Comparison of ENCODE assay signal across 22 mouse cellular contexts in the genomic region with DNA sequence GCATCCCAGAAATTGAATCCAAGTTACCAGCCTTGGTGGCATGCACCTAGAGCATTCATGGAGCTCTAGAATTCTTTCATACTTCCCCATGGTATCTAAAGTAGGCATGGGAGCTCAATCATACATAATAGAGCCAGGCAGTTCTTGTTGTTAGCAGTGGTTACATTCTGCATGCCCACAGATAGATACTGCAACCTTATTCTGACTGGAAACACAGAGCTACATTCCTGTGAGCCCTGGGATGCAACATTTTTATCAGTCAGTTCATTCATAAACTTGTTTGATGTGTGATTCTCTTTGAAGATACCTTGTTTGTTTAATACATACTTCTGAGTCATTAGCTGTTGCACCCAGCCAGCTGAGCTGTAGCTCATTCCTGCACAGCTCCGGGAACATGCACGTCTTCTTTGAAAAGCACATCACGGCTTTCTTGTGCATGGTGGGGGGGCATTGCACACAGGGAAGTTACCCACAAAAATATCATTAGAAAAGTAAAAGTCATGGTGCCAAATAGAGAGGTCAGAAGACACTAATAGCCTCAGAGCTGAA. TPM values are rescaled to one million over a fixed set of nuclear protein-coding genes. Genes with fewer than 3 reads are reported as not detected.
DNase-seq lines count a peak whose midpoint lies in the region; ATAC-seq and TF ChIP-seq lines count a peak whose summit lies in the region.
"Had no signal": no experiment of that assay in that cellular context is flagged by ENCODE, and none has a peak within 500 bp of the region (broad histone marks: within the 10 kb centered on the region; RNA-seq: fewer than 3 reads in every experiment).

No protein-coding gene starts in this region.

- in situ Hi-C loops in Patski (cut with MboI; ENCODE audit: low pct_unique_long_range_greater_than_20kb), result no loop called here

- peak; percentile 62 for ATAC-seq in lung, embryonic 14.5 days (ENCODE audit: insufficient read depth)
- no peak for ATAC-seq in lung, postnatal 0 days
- ATAC-seq in Patski, result peak; percentile 87
- ATAC-seq in intestine, embryonic 15.5 days, result peak; percentile 74
- peak; percentile 53; the same call in 1 of the 2 replicates for ATAC-seq in stomach, postnatal 0 days (ENCODE audit: low FRiP score, low TSS enrichment)
- ATAC-seq: forebrain, embryonic 13.5 days; forebrain, embryonic 16.5 days had no signal

- H3K4me3 ChIP-seq in lung, embryonic 14.5 days (ENCODE audit: low read depth, low read length), result no peak overlapping the region
- no peak overlapping the region for H3K4me3 ChIP-seq in lung, postnatal 0 days (ENCODE audit: low read depth, low read length)
- H3K4me3 ChIP-seq in intestine, embryonic 15.5 days (replicated peaks), result no peak overlapping the region
- no peak overlapping the region for H3K4me3 ChIP-seq in stomach, postnatal 0 days (ENCODE audit: low read depth, low read length)
- H3K4me3 ChIP-seq: embryonic facial prominence, embryonic 13.5 days; forebrain, embryonic 10.5 days; forebrain, embryonic 13.5 days; heart, adult 2 months; heart, embryonic 10.5 days; heart, embryonic 13.5 days; hindbrain, embryonic 12.5 days; hindbrain, embryonic 15.5 days had no signal

- H3K36me3 ChIP-seq in lung, embryonic 14.5 days (ENCODE audit: insufficient read depth), result no peaks in the 10 kb centered on the region
- H3K36me3 ChIP-seq in lung, postnatal 0 days (ENCODE audit: insufficient read depth, low read length), result no peaks in the 10 kb centered on the region
- H3K36me3 ChIP-seq in intestine, embryonic 15.5 days, result no peaks in the 10 kb centered on the region
- H3K36me3 ChIP-seq in stomach, postnatal 0 days (ENCODE audit: control insufficient read depth, insufficient read depth, low read length), result no peaks in the 10 kb centered on the region
- H3K36me3 ChIP-seq: embryonic facial prominence, embryonic 13.5 days; forebrain, embryonic 10.5 days; heart, embryonic 10.5 days; heart, embryonic 13.5 days; hindbrain, embryonic 12.5 days; hindbrain, embryonic 15.5 days had no signal

- no peaks in the 10 kb centered on the region for H3K4me1 ChIP-seq in lung, embryonic 14.5 days (ENCODE audit: insufficient read depth)
- H3K4me1 ChIP-seq in lung, postnatal 0 days (ENCODE audit: insufficient read depth, low read depth, low read length), result no peaks in the 10 kb centered on the region
- H3K4me1 ChIP-seq in intestine, embryonic 15.5 days (replicated peaks), result no peaks in the 10 kb centered on the region
- H3K4me1 ChIP-seq in stomach, postnatal 0 days (replicated peaks; ENCODE audit: control insufficient read depth, insufficient read depth), result no peaks in the 10 kb centered on the region
- H3K4me1 ChIP-seq: embryonic facial prominence, embryonic 13.5 days; forebrain, embryonic 13.5 days; heart, embryonic 10.5 days; heart, embryonic 13.5 days; hindbrain, embryonic 12.5 days; hindbrain, embryonic 15.5 days had no signal

- H3K27ac ChIP-seq in lung, embryonic 14.5 days (ENCODE audit: low read depth), result no peak overlapping the region
- H3K27ac ChIP-seq in lung, postnatal 0 days (ENCODE audit: low read length), result no peak overlapping the region
- H3K27ac ChIP-seq in intestine, embryonic 15.5 days, result no peak overlapping the region
- no peak overlapping the region for H3K27ac ChIP-seq in stomach, postnatal 0 days (replicated peaks)
- H3K27ac ChIP-seq: embryonic facial prominence, embryonic 13.5 days; forebrain, embryonic 10.5 days; forebrain, embryonic 13.5 days; heart, adult 2 months; heart, embryonic 10.5 days; heart, embryonic 13.5 days; hindbrain, embryonic 12.5 days; hindbrain, embryonic 15.5 days had no signal

- no peak for TF ChIP-seq EP300 in lung, postnatal 0 days (IDR thresholded peaks at IDR 0.05)
- no peak for TF ChIP-seq EP300 in stomach, postnatal 0 days (optimal IDR thresholded peaks at IDR 0.05)

- no peaks in the 10 kb centered on the region for H3K9me3 ChIP-seq in lung, embryonic 14.5 days (ENCODE audit: low read depth, low read length)
- H3K9me3 ChIP-seq in lung, postnatal 0 days (ENCODE audit: low read length), result no peaks in the 10 kb centered on the region
- no peaks in the 10 kb centered on the region for H3K9me3 ChIP-seq in intestine, embryonic 15.5 days
- H3K9me3 ChIP-seq in stomach, postnatal 0 days (ENCODE audit: control insufficient read depth, low read length), result no peaks in the 10 kb centered on the region
- H3K9me3 ChIP-seq: embryonic facial prominence, embryonic 13.5 days; forebrain, embryonic 10.5 days; forebrain, embryonic 13.5 days; heart, embryonic 10.5 days; heart, embryonic 13.5 days; hindbrain, embryonic 15.5 days had no signal

- CTCF ChIA-PET in Patski (lab: Charles Lee), result no interaction called here

- 17% methylated on average over 3 of the region's 3 CpGs for WGBS in lung, embryonic 14.5 days
- 13% methylated on average over 3 of the region's 3 CpGs for WGBS in lung, postnatal 0 days
- WGBS in intestine, embryonic 15.5 days, result 35% methylated on average over 3 of the region's 3 CpGs
- 25% methylated on average over 3 of the region's 3 CpGs for WGBS in stomach, postnatal 0 days

- TF ChIP-seq CTCF in lung, embryonic 14.5 days (IDR thresholded peaks at IDR 0.05; ENCODE audit: low read depth), result no peak
- no peak for TF ChIP-seq CTCF in lung, postnatal 0 days (IDR thresholded peaks at IDR 0.05)
- no peak for TF ChIP-seq CTCF in Patski (IDR thresholded peaks at IDR 0.05)
- no peak for TF ChIP-seq CTCF in stomach, postnatal 0 days (IDR thresholded peaks at IDR 0.05; ENCODE audit: low read depth)

- POLR2A ChIA-PET in Patski (lab: Charles Lee), result no interaction called here

- DNase-seq in lung, embryonic 14.5 days, result peak; percentile 58
- DNase-seq in lung, postnatal 0 days (ENCODE audit: low spot score), result no peak
- peak; percentile 49 for DNase-seq in Patski (ENCODE audit: low read depth, low spot score)
- DNase-seq in stomach, postnatal 0 days (ENCODE audit: low spot score), result no peak
- no peak for DNase-seq in cerebellum, adult 11-12 months
- DNase-seq: adrenal gland, postnatal 10 days; adrenal gland, postnatal 36 days; cerebellum, adult 2 months; cerebellum, adult 9-11 months; cerebellum, postnatal 25 days; gastrocnemius, postnatal 10 days; gastrocnemius, postnatal 36 days; heart, adult 2 months had no signal

- H3K4me2 ChIP-seq in lung, embryonic 14.5 days, result no peak overlapping the region
- no peak overlapping the region for H3K4me2 ChIP-seq in lung, postnatal 0 days (replicated peaks; ENCODE audit: low read depth, low read length)
- no peak overlapping the region for H3K4me2 ChIP-seq in intestine, embryonic 15.5 days (replicated peaks)
- H3K4me2 ChIP-seq in stomach, postnatal 0 days (replicated peaks; ENCODE audit: low read depth), result no peak overlapping the region
- H3K4me2 ChIP-seq: embryonic facial prominence, embryonic 13.5 days; forebrain, embryonic 13.5 days; heart, embryonic 13.5 days; hindbrain, embryonic 12.5 days; hindbrain, embryonic 15.5 days had no signal

- no peaks in the 10 kb centered on the region for H3K27me3 ChIP-seq in lung, embryonic 14.5 days (ENCODE audit: insufficient read depth, low read length)
- no peaks in the 10 kb centered on the region for H3K27me3 ChIP-seq in lung, postnatal 0 days (replicated peaks; ENCODE audit: insufficient read depth, low read length)
- H3K27me3 ChIP-seq in Patski, result no peaks in the 10 kb centered on the region
- H3K27me3 ChIP-seq in intestine, embryonic 15.5 days (replicated peaks), result no peaks in the 10 kb centered on the region
- H3K27me3 ChIP-seq in stomach, postnatal 0 days (ENCODE audit: control insufficient read depth, insufficient read depth, low read length), result no peaks in the 10 kb centered on the region
- H3K27me3 ChIP-seq: embryonic facial prominence, embryonic 13.5 days; forebrain, embryonic 13.5 days; heart, embryonic 13.5 days; hindbrain, embryonic 12.5 days; hindbrain, embryonic 15.5 days had no signal

- no peak overlapping the region for H3K9ac ChIP-seq in lung, embryonic 14.5 days
- no peak overlapping the region for H3K9ac ChIP-seq in lung, postnatal 0 days (replicated peaks; ENCODE audit: low read depth)
- no peak overlapping the region for H3K9ac ChIP-seq in intestine, embryonic 15.5 days
- no peak overlapping the region for H3K9ac ChIP-seq in stomach, postnatal 0 days (ENCODE audit: low read length)
- H3K9ac ChIP-seq: embryonic facial prominence, embryonic 13.5 days; forebrain, embryonic 13.5 days; heart, embryonic 13.5 days; hindbrain, embryonic 12.5 days; hindbrain, embryonic 15.5 days had no signal

RNA-seq across cellular contexts. Expression of a gene that starts 40.7 kb away (rescaled TPM):
- polyA plus RNA-seq in lung, embryonic 14.5 days (2014; fragmentation: Nextera tagmentation; extraction: Ambion mirVana), result 5.4 and 5.9 TPM in 2 replicates
- polyA plus RNA-seq in lung, postnatal 0 days (2015; fragmentation: Nextera tagmentation; extraction: Ambion mirVana), result 1.8 and 2.3 TPM in 2 replicates
- polyA plus RNA-seq in Patski (2021), result 1.2 TPM
- 15.4 and 16.6 TPM in 2 replicates for polyA plus RNA-seq in intestine, embryonic 15.5 days (2015; fragmentation: Nextera tagmentation; extraction: Ambion mirVana)
- polyA plus RNA-seq in stomach, postnatal 0 days (2015; fragmentation: Nextera tagmentation; extraction: Ambion mirVana), result 10.4 and 11.9 TPM in 2 replicates

RNA-seq across cellular contexts. Expression of a gene that starts 41.0 kb away (rescaled TPM):
- 2.8 and 5.3 TPM in 2 replicates for polyA plus RNA-seq in lung, embryonic 14.5 days (2014; fragmentation: Nextera tagmentation; extraction: Ambion mirVana)
- 6.6 and 7.1 TPM in 2 replicates for polyA plus RNA-seq in lung, postnatal 0 days (2015; fragmentation: Nextera tagmentation; extraction: Ambion mirVana)
- polyA plus RNA-seq in Patski (2021), result 1.1 TPM
- 3.3 and 3.6 TPM in 2 replicates for polyA plus RNA-seq in intestine, embryonic 15.5 days (2015; fragmentation: Nextera tagmentation; extraction: Ambion mirVana)
- polyA plus RNA-seq in stomach, postnatal 0 days (2015; fragmentation: Nextera tagmentation; extraction: Ambion mirVana), result 3.2 and 3.5 TPM in 2 replicates

Comparison
In these comparisons a context has a peak if more than half of its experiments do, and no peak if none do; other contexts are left out.
1. DNase-seq: peak in lung, embryonic 14.5 days (single experiment) and Patski (single experiment); none in lung, postnatal 0 days (single experiment), stomach, postnatal 0 days (single experiment) and cerebellum, adult 11-12 months (single experiment).